Mouse (Mus musculus) embryonic facial prominence, embryonic 13.5 days (tissue): Measurements from ENCODE around the gene Slc25a39. TPM values are rescaled to one million over a fixed set of nuclear protein-coding genes. Genes with fewer than 3 reads are reported as not detected.

Experiments used
- microRNA-seq: library from miRNA; unstranded; fragments of <30 nt; microRNA quantifications from one replicate; pipeline ENCODE4, GENCODE M21; 2016
- polyA plus RNA-seq: library from polyadenylated mRNA; unstranded; fragments of >200 nt; fragmentation: Nextera tagmentation; extraction: Ambion mirVana; gene quantifications from 2 replicates; pipeline ENCODE4 v1.2.1, GENCODE M21; 2015

Slc25a39 gene
- polyA plus RNA-seq, 1 experiment from 2014 or later = 191 TPM

Small RNA genes within 50 kb of the gene (microRNA-seq; reads per million reads assigned to microRNA genes)
- gene Mir6930 = not detected

Other genes with a start within 250 kb of the Slc25a39 start
- gene Lsm12, start 222.7 kb downstream of the Slc25a39 start, polyA plus RNA-seq = 125 and 159 TPM in 2 replicates
- 27.6 and 28.3 TPM in 2 replicates for gene G6pc3, start 218.3 kb downstream of the Slc25a39 start, polyA plus RNA-seq
- gene Hdac5, start 177.8 kb downstream of the Slc25a39 start, polyA plus RNA-seq = 80.5 and 84.4 TPM in 2 replicates
- 18.3 and 19.7 TPM in 2 replicates for gene BC030867, start 159.1 kb downstream of the Slc25a39 start, polyA plus RNA-seq
- gene Asb16, start 139.2 kb downstream of the Slc25a39 start, polyA plus RNA-seq = 0.11 and 0.18 TPM in 2 replicates
- gene Tmub2, start 123.0 kb downstream of the Slc25a39 start, polyA plus RNA-seq = 51.8 and 54.8 TPM in 2 replicates
- gene Atxn7l3, start 111.3 kb downstream of the Slc25a39 start, polyA plus RNA-seq = 21.6 and 23.8 TPM in 2 replicates
- 88.5 and 93.6 TPM in 2 replicates for gene Ubtf, start 88.2 kb downstream of the Slc25a39 start, polyA plus RNA-seq
- gene Slc4a1, start 41.7 kb downstream of the Slc25a39 start, polyA plus RNA-seq = 6.3 and 16.6 TPM in 2 replicates
- gene Rundc3a, start 14.5 kb downstream of the Slc25a39 start, polyA plus RNA-seq = 3.6 and 5.2 TPM in 2 replicates
- 124 and 126 TPM in 2 replicates for gene Grn, start 22.4 kb upstream of the Slc25a39 start, polyA plus RNA-seq
- gene Fam171a2, start 39.7 kb upstream of the Slc25a39 start, polyA plus RNA-seq = 8.1 and 8.2 TPM in 2 replicates
- 6.2 and 6.7 TPM in 2 replicates for gene Itga2b, start 62.2 kb upstream of the Slc25a39 start, polyA plus RNA-seq
- 84.0 and 84.7 TPM in 2 replicates for gene Gpatch8, start 148.4 kb upstream of the Slc25a39 start, polyA plus RNA-seq
- 16.1 and 17.0 TPM in 2 replicates for gene Gm11627, start 171.5 kb upstream of the Slc25a39 start, polyA plus RNA-seq
- 63.0 and 67.8 TPM in 2 replicates for gene Fzd2, start 196.4 kb upstream of the Slc25a39 start, polyA plus RNA-seq